Mouse (Mus musculus) heart, postnatal 0 days (tissue): ENCODE results near the gene Creld2. TPM values are rescaled to one million over a fixed set of nuclear protein-coding genes. Genes with fewer than 3 reads are reported as not detected.
A peak's percentile ranks its signal among the peaks of the same experiment; 100 is the strongest.

Source experiments
- ATAC-seq: fragments of 200-750 bp; cut with Nextera tagmentation; 2 replicates; pipeline ENCODE4 v1.8.0; 2017; ENCODE audit warnings: low read depth, moderate number of reproducible peaks, moderate library complexity; ENCODE audit not compliant: insufficient read depth
- DNase-seq: peaks from one replicate; pipeline ENCODE4 v3.0.0-alpha.2; 2016; ENCODE audit warnings: low spot score
- H3K27ac ChIP-seq: fragments of 300-500 bp; sonication (generic); 2 replicates; pipeline ENCODE4 v1.5.1; 2014; ENCODE audit warnings: low read depth, mild to moderate bottlenecking
- H3K27me3 ChIP-seq: fragments of 300-500 bp; sonication (generic); 2 replicates; pipeline ENCODE4 v1.6.1; 2014; ENCODE audit warnings: low read length, mixed read lengths; ENCODE audit not compliant: control insufficient read depth, insufficient read depth
- H3K36me3 ChIP-seq: fragments of 300-500 bp; sonication (generic); replicated peaks from 2 replicates; pipeline ENCODE4 v1.6.1; 2014; ENCODE audit warnings: low read length, mixed read lengths; ENCODE audit not compliant: control insufficient read depth, insufficient read depth
- H3K4me1 ChIP-seq: fragments of 300-500 bp; sonication (generic); 2 replicates; pipeline ENCODE4 v1.6.1; 2014; ENCODE audit warnings: antibody characterized with exemption; ENCODE audit not compliant: control insufficient read depth, insufficient read depth
- H3K4me2 ChIP-seq: fragments of 300-500 bp; sonication (generic); 2 replicates; pipeline ENCODE4 v1.6.1; 2014; ENCODE audit warnings: low read depth, mild to moderate bottlenecking, low read length, moderate library complexity
- H3K4me3 ChIP-seq: fragments of 300-500 bp; sonication (generic); 2 replicates; pipeline ENCODE4 v1.5.1; 2014; ENCODE audit warnings: low read depth, low read length
- H3K9ac ChIP-seq: fragments of 300-500 bp; sonication (generic); replicated peaks from 2 replicates; pipeline ENCODE4 v1.6.1; 2014; ENCODE audit warnings: low read depth, low read length, mixed read lengths
- H3K9me3 ChIP-seq: fragments of 300-500 bp; sonication (generic); replicated peaks from 2 replicates; pipeline ENCODE4 v1.6.1; 2016; ENCODE audit warnings: low read length; ENCODE audit not compliant: control insufficient read depth
- CTCF ChIP-seq: IDR thresholded peaks from 2 replicates; pipeline ENCODE4 v1.5.1; 2016; ENCODE audit warnings: antibody characterized with exemption, control low read depth, low read depth
- EP300 ChIP-seq: IDR thresholded peaks from 2 replicates; pipeline ENCODE4 v1.6.1; 2016; ENCODE audit warnings: antibody characterized with exemption, low read depth
- WGBS: fragments of 180-500 bp; shearing (Covaris S2); extraction: QIAGEN DNeasy Blood & Tissue Kit; methylation state at CpG from one replicate; pipeline ENCODE4 v1.1.7; 2014; 5-methylcytosine and 5-hydroxymethylcytosine counted together
- polyA plus RNA-seq: library from polyadenylated mRNA; unstranded; fragments of >200 nt; fragmentation: Nextera tagmentation; extraction: Ambion mirVana; gene quantifications from 2 replicates; pipeline ENCODE4 v1.2.1, GENCODE M21; 2015
- total RNA-seq: library from RNA; depleted of rRNA; stranded (reverse); fragments of >200 nt; gene quantifications from 2 replicates; pipeline ENCODE4 v1.2.3, GENCODE M21; 2014; ENCODE audit warnings: low replicate concordance

The Creld2 gene
- total and polyA plus RNA-seq, 2 experiments from 2014 or later = 23.3 to 26.3 TPM

DNA sequence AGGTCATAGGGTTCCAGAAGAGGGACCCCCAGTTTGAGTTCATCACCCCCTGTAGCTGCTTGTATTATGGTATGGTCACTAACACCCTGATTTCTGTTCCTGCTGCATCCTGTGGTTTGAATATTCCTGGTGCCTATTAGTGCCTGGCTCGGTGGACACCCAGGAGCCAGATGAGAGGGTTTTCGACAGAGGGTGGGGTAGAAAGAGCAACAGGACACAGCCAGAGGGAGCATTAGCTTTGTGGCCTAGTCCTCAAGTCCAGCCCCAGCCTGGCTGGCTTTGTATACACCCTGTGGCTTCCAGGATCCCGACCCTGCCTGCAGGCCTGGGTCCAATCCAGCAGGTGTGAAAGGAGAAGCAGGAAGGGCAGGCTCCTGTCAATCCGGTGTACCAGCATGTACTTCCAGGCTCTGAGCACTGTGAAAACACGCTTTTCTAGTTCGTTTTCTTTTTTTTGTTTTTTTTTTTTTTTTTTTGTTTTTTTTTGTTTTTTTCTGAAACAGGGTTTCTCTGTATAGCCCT, 36.5 kb downstream of the Creld2 start:
- H3K4me1 ChIP-seq = peaks cover 31% of the 10 kb centered on the region
- no peak for TF ChIP-seq EP300
- TF ChIP-seq CTCF = no peak
- no peaks in the 10 kb centered on the region for H3K27me3 ChIP-seq
- no peak overlapping the region for H3K4me2 ChIP-seq
- no peak for ATAC-seq
- no peak overlapping the region for H3K4me3 ChIP-seq
- 79% methylated on average over 6 of the region's 6 CpGs for WGBS
- H3K36me3 ChIP-seq = no peaks in the 10 kb centered on the region
- peak overlapping the region; percentile 74; the same call in 1 of the 2 replicates for H3K27ac ChIP-seq
- no peak for DNase-seq
- H3K9ac ChIP-seq = no peak overlapping the region
- no peaks in the 10 kb centered on the region for H3K9me3 ChIP-seq

DNA sequence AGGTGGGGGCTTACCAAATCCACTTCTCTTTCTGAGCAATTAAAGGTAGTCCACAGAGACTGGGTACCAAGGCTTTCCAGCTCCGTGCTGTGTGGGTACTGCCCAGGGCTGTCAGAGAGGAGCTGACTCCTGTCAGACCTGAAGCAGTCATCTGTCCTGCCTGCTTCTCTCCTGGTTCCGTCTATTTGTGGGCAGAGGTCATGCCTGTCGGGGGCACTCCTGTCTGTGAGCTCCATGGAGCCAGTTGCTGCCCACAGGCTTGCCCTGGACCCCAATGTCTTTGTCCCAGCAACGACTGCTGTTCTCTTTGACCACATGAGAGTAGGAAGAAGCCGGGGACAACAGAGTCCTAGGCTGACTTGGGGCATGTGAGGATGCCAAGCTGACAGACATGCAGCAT, 37.2 kb downstream of the Creld2 start:
- no peak overlapping the region for H3K4me2 ChIP-seq
- 85% methylated on average over 5 of the region's 5 CpGs for WGBS
- H3K4me1 ChIP-seq = peaks cover 32% of the 10 kb centered on the region
- TF ChIP-seq EP300 (no peak), CTCF (no peak)
- ATAC-seq = no peak
- no peak overlapping the region for H3K9ac ChIP-seq
- H3K9me3 ChIP-seq = no peaks in the 10 kb centered on the region
- H3K27ac ChIP-seq = no peak overlapping the region
- H3K27me3 ChIP-seq = no peaks in the 10 kb centered on the region
- no peak for DNase-seq
- H3K36me3 ChIP-seq = no peaks in the 10 kb centered on the region
- H3K4me3 ChIP-seq = no peak overlapping the region

DNA sequence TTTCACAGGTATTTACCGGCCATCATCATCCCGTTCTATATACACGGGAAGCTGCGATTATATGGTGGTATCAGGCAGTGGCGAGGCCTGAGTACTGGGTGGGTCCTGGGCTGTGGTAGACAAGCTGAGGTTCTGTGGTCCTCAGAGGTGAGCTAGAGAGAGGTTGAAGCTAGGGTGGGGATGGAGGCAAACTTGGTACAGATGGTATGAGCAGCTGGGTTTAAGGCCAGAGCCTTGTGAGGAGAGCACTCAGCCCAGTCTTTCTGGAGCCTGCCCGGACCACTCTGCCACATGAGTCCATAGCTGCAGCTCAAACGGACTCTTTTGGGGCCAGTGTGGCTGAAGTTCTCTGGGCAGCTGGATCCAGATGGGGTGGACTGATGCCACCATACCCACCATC, 37.9 kb downstream of the Creld2 start:
- H3K9ac ChIP-seq = no peak overlapping the region
- no peak overlapping the region for H3K27ac ChIP-seq
- H3K4me2 ChIP-seq = no peak overlapping the region
- 95% methylated on average over 7 of the region's 7 CpGs for WGBS
- ATAC-seq (no peak), DNase-seq (no peak)
- no peak overlapping the region for H3K4me3 ChIP-seq
- no peaks in the 10 kb centered on the region for H3K36me3 ChIP-seq
- H3K9me3 ChIP-seq = no peaks in the 10 kb centered on the region
- H3K4me1 ChIP-seq = peaks cover 32% of the 10 kb centered on the region
- H3K27me3 ChIP-seq = no peaks in the 10 kb centered on the region
- TF ChIP-seq EP300 (no peak), CTCF (no peak)

DNA sequence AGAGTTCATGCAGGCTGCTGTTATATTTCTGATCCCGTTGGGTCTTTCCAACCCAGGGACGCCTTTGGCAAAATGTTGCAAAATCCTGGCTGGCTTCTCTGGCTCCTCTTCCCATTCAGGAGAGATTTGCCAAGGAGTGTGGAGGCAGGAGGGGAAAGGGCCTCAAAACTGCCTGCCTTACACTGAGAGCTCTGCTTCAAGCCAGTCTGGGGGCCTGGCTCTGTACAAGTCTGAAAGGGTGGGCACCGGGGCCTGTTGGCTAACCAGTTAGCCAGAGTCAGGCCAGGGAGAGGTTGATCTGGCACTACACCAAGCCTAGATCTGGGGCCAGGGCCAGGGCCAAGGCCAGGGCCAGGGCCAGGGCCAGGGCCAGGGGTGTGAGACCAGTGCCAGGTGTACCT, 38.7 kb downstream of the Creld2 start:
- no peak for TF ChIP-seq EP300
- TF ChIP-seq CTCF = no peak
- Histone ChIP-seq H3K36me3 (no peaks in the 10 kb centered on the region), H3K4me2 (no peak overlapping the region), H3K9me3 (no peaks in the 10 kb centered on the region), H3K27ac (no peak overlapping the region), H3K9ac (no peak overlapping the region), H3K4me1 (peaks cover 32% of the 10 kb centered on the region), H3K27me3 (no peaks in the 10 kb centered on the region), H3K4me3 (no peak overlapping the region)
- 67% methylated on average over 3 of the region's 3 CpGs for WGBS
- DNase-seq (no peak), ATAC-seq (no peak)

DNA sequence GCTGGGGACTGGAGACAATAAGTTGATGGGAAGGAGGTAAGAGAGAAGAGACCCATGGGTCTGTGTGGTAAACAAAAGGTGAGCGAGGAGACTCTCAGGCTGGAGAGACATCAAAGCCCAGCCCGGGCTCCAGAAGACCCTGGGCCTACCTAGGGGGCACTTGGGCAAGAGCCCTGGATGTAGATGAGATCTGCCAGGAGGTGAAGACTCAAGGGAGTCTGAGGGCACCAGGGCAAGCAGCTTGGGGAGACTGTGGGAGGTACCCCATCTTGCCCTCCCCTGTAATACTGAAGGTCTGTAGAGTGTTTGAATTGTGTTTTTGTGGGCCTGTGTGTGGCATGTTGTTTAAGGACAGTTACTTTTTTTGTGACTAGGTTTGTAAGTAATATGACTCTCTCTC, 39.3 kb downstream of the Creld2 start:
- Histone ChIP-seq H3K4me1 (peaks cover 32% of the 10 kb centered on the region), H3K9me3 (no peaks in the 10 kb centered on the region), H3K4me2 (no peak overlapping the region), H3K27ac (no peak overlapping the region), H3K27me3 (no peaks in the 10 kb centered on the region), H3K4me3 (no peak overlapping the region), H3K36me3 (no peaks in the 10 kb centered on the region), H3K9ac (no peak overlapping the region)
- ATAC-seq = no peak
- 91% methylated on average over 2 of the region's 2 CpGs for WGBS
- TF ChIP-seq EP300 (no peak), CTCF (no peak)
- DNase-seq = no peak
